Mouse (Mus musculus) hindbrain, embryonic 16.5 days (tissue): ENCODE data around the gene Rrp9. TPM values are rescaled to one million over a fixed set of nuclear protein-coding genes. Genes with fewer than 3 reads are reported as not detected.

Experiments
- ATAC-seq: fragments of 200-750 bp; cut with Nextera tagmentation; 2 replicates; pipeline ENCODE4 v1.8.0; 2017; ENCODE audit warnings: moderate TSS enrichment, moderate library complexity
- H3K27ac ChIP-seq: fragments of 300-500 bp; sonication (generic); 2 replicates; pipeline ENCODE4 v1.5.1; 2014; ENCODE audit warnings: low read depth, mild to moderate bottlenecking, control low read depth, low read length, moderate library complexity
- H3K27me3 ChIP-seq: fragments of 300-500 bp; sonication (generic); replicated peaks from 2 replicates; pipeline ENCODE4 v1.6.1; 2014; ENCODE audit warnings: low read length; ENCODE audit not compliant: control insufficient read depth, insufficient read depth
- H3K36me3 ChIP-seq: fragments of 300-500 bp; sonication (generic); 2 replicates; pipeline ENCODE4 v1.6.1; 2014; ENCODE audit warnings: mild to moderate bottlenecking, low read length, moderate library complexity, mixed read lengths; ENCODE audit not compliant: control insufficient read depth, insufficient read depth
- H3K4me1 ChIP-seq: fragments of 300-500 bp; sonication (generic); 2 replicates; pipeline ENCODE4 v1.6.1; 2014; ENCODE audit warnings: low read depth, low read length; ENCODE audit not compliant: control insufficient read depth, insufficient read depth
- H3K4me2 ChIP-seq: fragments of 300-500 bp; sonication (generic); 2 replicates; pipeline ENCODE4 v1.6.1; 2014; ENCODE audit warnings: mild to moderate bottlenecking, low read length, control low read depth, moderate library complexity
- H3K4me3 ChIP-seq: fragments of 300-500 bp; sonication (generic); 2 replicates; pipeline ENCODE4 v1.5.1; 2014; ENCODE audit warnings: mild to moderate bottlenecking, low read length, control low read depth, moderate library complexity
- H3K9ac ChIP-seq: fragments of 300-500 bp; sonication (generic); 2 replicates; pipeline ENCODE4 v1.6.1; 2014; ENCODE audit warnings: low read depth, mild to moderate bottlenecking, control low read depth, low read length, moderate library complexity
- H3K9me3 ChIP-seq: fragments of 300-500 bp; sonication (generic); 2 replicates; pipeline ENCODE4 v1.6.1; 2014; ENCODE audit warnings: mild to moderate bottlenecking, low read length, moderate library complexity; ENCODE audit not compliant: control insufficient read depth
- WGBS: fragments of 180-500 bp; shearing (Covaris S2); extraction: QIAGEN DNeasy Blood & Tissue Kit; methylation state at CpG from one replicate; pipeline ENCODE4 v1.1.7; 2014; 5-methylcytosine and 5-hydroxymethylcytosine counted together
- polyA plus RNA-seq: library from polyadenylated mRNA; unstranded; fragments of >200 nt; fragmentation: Nextera tagmentation; extraction: Ambion mirVana; gene quantifications from 2 replicates; pipeline ENCODE4 v1.2.1, GENCODE M21; 2015

Rrp9 gene
- polyA plus RNA-seq, 1 experiment from 2014 or later, result 43.1 TPM

- WGBS, result 78% methylated on average over 2 of the region's 2 CpGs
- Histone ChIP-seq H3K27me3 (no peaks in the 10 kb centered on the region), H3K36me3 (no peaks in the 10 kb centered on the region), H3K27ac (no peak overlapping the region), H3K4me1 (no peaks in the 10 kb centered on the region), H3K4me2 (no peak overlapping the region), H3K4me3 (no peak overlapping the region), H3K9ac (no peak overlapping the region), H3K9me3 (no peaks in the 10 kb centered on the region)
- ATAC-seq, result no peak
These were observed 43.7 kb downstream of the Rrp9 start for GRCm38 (mm10) chr9:106519433-106519832.

DNA sequence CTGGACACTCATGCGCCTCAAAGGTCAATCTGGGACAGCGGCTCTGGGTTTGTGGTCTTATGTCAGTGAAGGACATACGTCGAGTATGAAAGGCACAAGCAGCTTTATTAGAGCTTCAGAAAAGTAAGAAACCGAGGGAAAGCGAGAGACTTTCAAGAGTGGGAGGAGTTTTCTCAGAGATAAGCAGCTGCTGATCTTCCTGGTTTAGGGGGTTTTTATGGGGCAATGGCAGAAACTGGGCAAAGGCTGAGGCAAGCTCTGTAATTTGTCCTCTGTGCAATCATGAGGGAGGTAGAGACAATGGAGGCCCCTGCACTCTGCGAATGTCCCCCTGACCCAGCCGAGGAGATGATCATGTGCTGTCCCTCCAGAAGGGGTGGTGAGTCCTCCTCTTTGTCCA, 44.1 kb downstream of the Rrp9 start:
- Histone ChIP-seq H3K4me2 (no peak overlapping the region), H3K36me3 (no peaks in the 10 kb centered on the region), H3K27me3 (no peaks in the 10 kb centered on the region), H3K27ac (no peak overlapping the region), H3K9me3 (no peaks in the 10 kb centered on the region), H3K4me3 (no peak overlapping the region), H3K4me1 (no peaks in the 10 kb centered on the region), H3K9ac (no peak overlapping the region)
- ATAC-seq, result no peak
- WGBS, result 84% methylated on average over 8 of the region's 8 CpGs

- no peaks in the 10 kb centered on the region for H3K36me3 ChIP-seq
- H3K27me3 ChIP-seq, result no peaks in the 10 kb centered on the region
- ATAC-seq, result no peak
- no peaks in the 10 kb centered on the region for H3K9me3 ChIP-seq
- WGBS, result 39% methylated on average over 3 of the region's 3 CpGs
- no peaks in the 10 kb centered on the region for H3K4me1 ChIP-seq
- H3K27ac ChIP-seq, result no peak overlapping the region
- no peak overlapping the region for H3K9ac ChIP-seq
- H3K4me3 ChIP-seq, result no peak overlapping the region
- H3K4me2 ChIP-seq, result no peak overlapping the region
These were observed 56.1 kb downstream of the Rrp9 start for GRCm38 (mm10) chr9:106531833-106532232.

DNA sequence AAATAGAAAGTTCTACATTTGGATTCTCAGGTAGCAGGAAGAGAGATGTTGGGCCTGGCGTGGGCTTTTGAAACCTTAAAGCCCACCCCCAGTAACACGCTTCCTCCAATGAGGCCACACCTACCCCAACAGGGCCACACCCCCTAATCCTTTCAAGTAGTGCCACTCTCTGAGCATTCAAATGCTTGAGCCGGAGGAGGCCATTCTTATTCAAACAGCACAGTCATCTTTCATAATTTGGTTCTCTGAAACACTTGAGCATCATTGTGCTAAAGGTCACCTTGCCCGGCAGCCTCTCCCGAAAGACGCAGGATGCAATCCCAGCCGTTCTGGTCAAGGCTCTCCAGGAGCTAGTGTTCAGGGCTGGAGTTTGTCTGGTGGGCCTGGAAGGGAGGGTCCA, 58.5 kb downstream of the Rrp9 start:
- no peak overlapping the region for H3K9ac ChIP-seq
- no peak overlapping the region for H3K4me2 ChIP-seq
- no peaks in the 10 kb centered on the region for H3K4me1 ChIP-seq
- H3K27me3 ChIP-seq, result no peaks in the 10 kb centered on the region
- no peak overlapping the region for H3K27ac ChIP-seq
- 89% methylated on average over 7 of the region's 7 CpGs for WGBS
- no peaks in the 10 kb centered on the region for H3K9me3 ChIP-seq
- H3K4me3 ChIP-seq, result no peak overlapping the region
- H3K36me3 ChIP-seq, result no peaks in the 10 kb centered on the region
- ATAC-seq, result no peak

DNA sequence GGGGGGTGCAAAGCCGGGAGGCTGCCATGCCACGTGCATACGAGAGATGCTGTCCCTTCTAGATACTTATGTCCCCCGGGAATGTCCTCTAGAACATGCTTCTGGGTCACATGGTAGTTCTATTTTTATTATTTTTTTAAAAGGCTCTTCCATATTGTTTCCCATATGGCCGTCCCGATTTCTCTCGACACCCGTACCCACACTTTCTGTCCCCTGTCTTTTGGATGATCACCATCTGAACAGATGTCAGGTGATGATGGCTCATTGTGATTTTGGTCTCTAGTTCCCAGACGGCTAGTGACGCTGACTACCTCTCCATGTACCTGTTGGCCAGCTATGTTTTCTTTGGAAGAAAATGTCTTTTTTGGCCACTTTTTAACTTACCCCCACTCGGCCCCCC, 59.2 kb downstream of the Rrp9 start:
- 89% methylated on average over 11 of the region's 11 CpGs for WGBS
- Histone ChIP-seq H3K27me3 (no peaks in the 10 kb centered on the region), H3K27ac (no peak overlapping the region), H3K4me1 (no peaks in the 10 kb centered on the region), H3K36me3 (no peaks in the 10 kb centered on the region), H3K9me3 (no peaks in the 10 kb centered on the region), H3K9ac (no peak overlapping the region), H3K4me2 (no peak overlapping the region), H3K4me3 (no peak overlapping the region)
- ATAC-seq, result no peak

Other genes with a start within 250 kb of the Rrp9 start
- gene Alas1, start 227.3 kb upstream of the Rrp9 start, polyA plus RNA-seq, result 105 and 112 TPM in 2 replicates
- gene Poc1a, start 194.9 kb upstream of the Rrp9 start, polyA plus RNA-seq, result 8.9 and 9.7 TPM in 2 replicates
- gene Dusp7, start 107.3 kb upstream of the Rrp9 start, polyA plus RNA-seq, result 12.5 and 13.1 TPM in 2 replicates
- 603 and 620 TPM in 2 replicates for gene Rpl29, start 46.5 kb upstream of the Rrp9 start, polyA plus RNA-seq
- gene Acy1, start 37.6 kb upstream of the Rrp9 start, polyA plus RNA-seq, result 26.2 and 26.6 TPM in 2 replicates
- 12.1 and 13.2 TPM in 2 replicates for gene Abhd14b, start 28.5 kb upstream of the Rrp9 start, polyA plus RNA-seq
- gene Abhd14a, start 28.3 kb upstream of the Rrp9 start, polyA plus RNA-seq, result 83.8 and 87.8 TPM in 2 replicates
- gene Pcbp4, start 22.7 kb upstream of the Rrp9 start, polyA plus RNA-seq, result 228 and 235 TPM in 2 replicates
- 1.3 and 1.4 TPM in 2 replicates for gene Gpr62, start 10.0 kb upstream of the Rrp9 start, polyA plus RNA-seq
- 1.3 TPM in 2 replicates for gene Parp3, start 986 bp downstream of the Rrp9 start, polyA plus RNA-seq
- gene Iqcf1, start 24.0 kb downstream of the Rrp9 start, polyA plus RNA-seq, result not detected in 2 replicates
- not detected in 2 replicates for gene Iqcf5, start 38.6 kb downstream of the Rrp9 start, polyA plus RNA-seq
- gene Iqcf3, start 85.7 kb downstream of the Rrp9 start, polyA plus RNA-seq, result not detected in 2 replicates
- gene Iqcf4, start 95.0 kb downstream of the Rrp9 start, polyA plus RNA-seq, result not detected in 2 replicates
- not detected in 2 replicates for gene Iqcf6, start 150.6 kb downstream of the Rrp9 start, polyA plus RNA-seq
- gene Grm2, start 180.1 kb downstream of the Rrp9 start, polyA plus RNA-seq, result 11.3 and 12.3 TPM in 2 replicates
- 86.1 and 91.0 TPM in 2 replicates for gene Tex264, start 210.0 kb downstream of the Rrp9 start, polyA plus RNA-seq